Mouse (Mus musculus) skeletal muscle tissue, adult 2 months (tissue): ENCODE measurements at regions not wholly inside any gene's neighbourhood (a gene's known extent, or its start where the extent isn't known, plus 50 kb on each side); places are given as distances from the start of the nearest gene placed in this dataset.
"Not testable (repeated sequence)": the region's sequence is repeated elsewhere in the genome, so short reads cannot be mapped to it uniquely, and the experiment has no call there.

ENCODE experiments used
- DNase-seq: peaks from one replicate; pipeline ENCODE4 v3.0.0-alpha.2; 2012; ENCODE audit warnings: low read depth, low spot score

- DNase-seq = peak; percentile 63
These were observed 251.3 kb upstream of the Tgfbr2 start for GRCm38 (mm10) chr9:116426269-116426999.

- not testable (repeated sequence) for DNase-seq
These were observed 250.2 kb upstream of the Tgfbr2 start for GRCm38 (mm10) chr9:116425400-116425799.

- peak; percentile 13 for DNase-seq
These were observed 239.9 kb upstream of the Tgfbr2 start for GRCm38 (mm10) chr9:116415021-116415420.

GRCm38 (mm10) chr9:116411067-116411466, 235.9 kb upstream of the Tgfbr2 start:
- peak; percentile 11 for DNase-seq

GRCm38 (mm10) chr9:116410461-116410860, 235.3 kb upstream of the Tgfbr2 start:
- no peak for DNase-seq

GRCm38 (mm10) chr9:116408116-116408515, 233.0 kb upstream of the Tgfbr2 start:
- DNase-seq = no peak

- DNase-seq = no peak
These were observed 229.9 kb upstream of the Tgfbr2 start for GRCm38 (mm10) chr9:116405051-116405450.

GRCm38 (mm10) chr9:116401821-116402220, 226.7 kb upstream of the Tgfbr2 start:
- no peak for DNase-seq

- DNase-seq = no peak
These were observed 225.1 kb upstream of the Tgfbr2 start for GRCm38 (mm10) chr9:116400270-116400669.

- DNase-seq = no peak
These were observed 224.1 kb upstream of the Tgfbr2 start for GRCm38 (mm10) chr9:116399296-116399695.

GRCm38 (mm10) chr9:116392258-116392657, 217.1 kb upstream of the Tgfbr2 start:
- DNase-seq = no peak

GRCm38 (mm10) chr9:116389781-116390180, 214.6 kb upstream of the Tgfbr2 start:
- no peak for DNase-seq

GRCm38 (mm10) chr9:116388863-116389262, 213.7 kb upstream of the Tgfbr2 start:
- no peak for DNase-seq

GRCm38 (mm10) chr9:116388025-116388424, 212.9 kb upstream of the Tgfbr2 start:
- DNase-seq = no peak

- DNase-seq = peak; percentile 85
These were observed 209.3 kb upstream of the Tgfbr2 start for GRCm38 (mm10) chr9:116384176-116385076.

GRCm38 (mm10) chr9:116383411-116384101, 208.4 kb upstream of the Tgfbr2 start:
- DNase-seq = peak; percentile 44

GRCm38 (mm10) chr9:116377706-116378105, 202.5 kb upstream of the Tgfbr2 start:
- no peak for DNase-seq

- DNase-seq = peak; percentile 88
These were observed 200.6 kb upstream of the Tgfbr2 start for GRCm38 (mm10) chr9:116375658-116376357.

- DNase-seq = no peak
These were observed 199.2 kb upstream of the Tgfbr2 start for GRCm38 (mm10) chr9:116374343-116374742.

GRCm38 (mm10) chr9:116373396-116373795, 198.2 kb upstream of the Tgfbr2 start:
- no peak for DNase-seq

GRCm38 (mm10) chr9:116369059-116369718, 194.0 kb upstream of the Tgfbr2 start:
- no peak for DNase-seq
